Mouse (Mus musculus): ENCODE results near the gene Hpcal1.

Hpcal1 gene

DNA sequence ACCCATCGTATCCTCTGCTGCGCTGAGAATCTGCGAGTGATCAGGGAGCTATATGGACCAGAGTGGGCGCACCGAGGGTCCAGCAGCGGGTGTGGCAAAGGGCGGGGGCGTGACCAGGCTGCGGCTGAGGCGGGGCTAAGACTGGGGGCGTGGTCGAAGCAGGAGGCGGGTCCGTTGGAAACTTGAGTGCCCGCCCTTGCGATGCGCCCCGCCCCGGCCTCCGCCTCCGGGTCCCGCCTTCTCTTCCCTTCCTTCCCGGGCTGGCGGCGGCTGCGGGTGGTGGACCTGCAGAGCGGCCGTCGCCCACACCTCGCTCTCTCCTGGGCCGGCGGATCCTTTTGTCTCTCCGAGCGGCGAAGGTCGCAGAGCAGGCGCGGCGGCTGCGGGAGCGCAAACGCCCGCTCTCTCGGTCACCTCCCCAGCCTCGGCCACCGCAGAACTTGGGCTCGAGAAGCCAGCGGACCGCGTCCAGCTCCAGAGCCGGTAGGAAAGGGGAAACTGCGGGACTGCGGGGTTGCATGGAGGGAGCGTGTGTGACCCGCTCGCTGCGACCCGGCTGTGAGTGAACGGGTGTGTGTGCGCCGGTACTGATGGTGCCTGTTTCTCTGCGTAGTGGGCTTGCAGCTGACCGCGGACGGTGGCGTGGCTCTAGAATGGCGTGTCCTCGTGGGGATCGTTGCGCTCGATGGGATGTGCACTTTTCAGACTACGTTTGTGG, at the start of gene Hpcal1:
TSS of gene Hpcal1 (plus strand) at position 293 of the 718 bp plus-strand sequence.
- peak; percentile 85 for DNase-seq (ENCODE audit: low spot score)

DNA sequence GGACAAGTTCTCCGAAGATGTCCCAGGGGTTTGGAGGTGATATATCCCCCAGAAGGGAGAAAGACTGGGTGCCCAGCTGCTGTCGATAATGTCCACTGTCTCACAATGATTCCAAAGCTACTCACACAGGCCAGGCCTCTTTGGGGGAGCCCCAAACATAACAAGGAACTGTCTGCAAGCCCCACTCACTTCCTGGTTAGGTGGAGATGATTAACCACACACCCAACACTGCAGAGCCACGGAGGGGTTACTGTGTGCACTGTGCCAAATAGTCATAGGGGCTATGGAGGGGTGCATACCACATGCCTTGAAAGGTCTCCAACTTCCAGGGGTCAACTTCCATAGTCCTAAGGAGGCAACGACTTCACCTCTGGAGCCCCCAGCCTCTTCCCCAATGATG, 49.4 kb upstream of the Hpcal1 start:
- no peak for DNase-seq (ENCODE audit: low spot score)

DNA sequence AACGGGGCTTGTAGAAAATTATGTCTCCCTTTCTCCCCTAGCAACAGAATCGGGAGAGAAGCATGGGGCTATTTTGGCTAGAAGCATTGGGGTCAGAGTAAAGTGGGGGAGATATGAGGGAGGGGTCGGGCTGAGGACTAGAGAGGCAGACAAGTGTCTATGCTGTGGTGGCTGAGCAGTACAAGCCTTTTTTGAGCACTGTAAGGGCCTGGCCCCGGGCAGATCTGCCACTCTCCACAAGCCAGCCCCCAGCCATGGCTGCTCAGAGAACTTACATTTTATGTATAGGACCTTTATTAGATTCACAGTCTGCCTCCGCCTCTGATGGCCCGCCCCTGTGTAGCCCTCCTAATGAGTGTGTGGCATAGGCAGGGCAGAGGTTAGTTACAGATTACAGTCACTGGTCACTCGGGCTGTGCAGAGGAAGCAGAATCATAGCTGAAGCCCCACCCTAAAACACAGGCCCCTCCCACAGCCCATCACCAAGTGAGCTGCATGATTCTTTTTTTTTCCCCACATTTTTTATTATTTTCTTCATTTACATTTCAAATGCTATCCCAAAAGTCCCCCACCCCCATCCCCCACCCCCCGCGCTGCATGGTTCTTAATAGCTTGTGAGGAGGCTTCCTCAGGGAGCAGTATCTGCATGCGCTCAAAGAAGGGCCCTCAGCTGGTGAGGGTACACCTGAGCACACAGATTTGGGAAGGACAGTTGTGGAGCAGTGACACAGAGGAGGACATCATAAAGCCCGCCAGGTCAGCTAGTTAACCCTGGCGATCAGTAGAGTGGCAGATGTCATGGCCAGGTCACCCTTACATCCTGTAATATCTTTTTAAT, 46.1 kb upstream of the Hpcal1 start:
- DNase-seq (ENCODE audit: low spot score): no peak

DNA sequence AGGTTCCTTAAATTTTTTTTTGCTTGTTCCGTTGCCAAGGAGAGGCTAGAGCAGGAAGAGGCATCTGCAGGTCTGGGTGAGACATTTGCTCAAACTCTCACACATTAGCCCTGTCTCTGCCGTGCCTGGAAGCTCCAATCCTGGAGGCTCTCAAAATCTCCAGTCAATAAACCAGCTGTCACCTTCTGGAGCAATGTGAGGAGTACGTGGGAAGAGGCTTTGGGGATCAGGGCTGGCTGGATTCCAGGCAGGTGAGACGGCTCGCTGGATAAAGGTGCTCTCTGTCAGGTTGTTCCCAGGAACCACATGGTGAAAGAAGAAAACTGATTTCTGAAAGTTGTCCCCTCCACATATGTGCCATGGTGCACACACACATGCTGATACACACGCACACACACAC, 44.2 kb upstream of the Hpcal1 start:
- DNase-seq (ENCODE audit: low spot score): no peak

DNA sequence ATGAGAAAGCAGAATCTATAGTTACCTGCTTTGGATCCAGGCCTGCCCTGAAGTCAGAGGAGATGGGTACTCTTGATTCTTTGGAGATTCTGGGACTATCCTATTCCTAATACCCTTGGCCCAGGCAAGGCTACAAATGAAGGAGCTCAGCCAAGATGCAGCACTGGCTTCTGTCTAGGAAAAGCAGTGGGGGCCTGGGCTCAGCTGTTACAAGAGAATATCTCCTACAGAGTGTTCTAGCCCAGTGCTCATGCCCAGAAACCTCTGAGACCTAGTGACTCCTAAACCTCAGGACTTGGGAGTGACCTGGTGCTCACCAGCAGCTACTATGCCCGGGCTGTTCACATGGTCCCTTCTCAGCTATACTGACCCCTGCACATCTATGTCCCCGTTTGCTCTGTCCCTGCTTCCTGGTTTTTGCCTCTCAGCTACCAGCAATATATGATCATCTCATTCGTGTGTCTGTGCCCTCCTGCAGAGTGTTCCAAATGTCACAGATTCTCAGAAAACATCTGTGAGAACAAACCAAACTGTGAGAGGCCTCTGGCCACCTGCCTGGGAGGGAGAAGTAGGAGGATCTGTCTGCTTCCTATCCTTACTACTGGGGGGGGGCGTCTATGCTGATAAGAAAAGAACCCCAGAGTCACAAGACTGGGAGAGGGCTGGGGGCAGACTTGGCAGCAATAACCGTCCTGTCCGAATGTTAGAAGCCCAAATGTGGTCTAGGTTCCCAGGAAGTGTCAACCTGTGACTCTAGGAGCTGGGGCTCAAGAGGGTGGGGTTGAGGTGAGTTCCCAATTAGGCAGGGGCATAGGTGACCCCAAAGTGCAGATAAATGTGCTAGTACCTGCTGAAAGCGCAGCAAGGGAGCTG, 39.2 kb upstream of the Hpcal1 start:
- DNase-seq (ENCODE audit: low spot score): no peak

DNA sequence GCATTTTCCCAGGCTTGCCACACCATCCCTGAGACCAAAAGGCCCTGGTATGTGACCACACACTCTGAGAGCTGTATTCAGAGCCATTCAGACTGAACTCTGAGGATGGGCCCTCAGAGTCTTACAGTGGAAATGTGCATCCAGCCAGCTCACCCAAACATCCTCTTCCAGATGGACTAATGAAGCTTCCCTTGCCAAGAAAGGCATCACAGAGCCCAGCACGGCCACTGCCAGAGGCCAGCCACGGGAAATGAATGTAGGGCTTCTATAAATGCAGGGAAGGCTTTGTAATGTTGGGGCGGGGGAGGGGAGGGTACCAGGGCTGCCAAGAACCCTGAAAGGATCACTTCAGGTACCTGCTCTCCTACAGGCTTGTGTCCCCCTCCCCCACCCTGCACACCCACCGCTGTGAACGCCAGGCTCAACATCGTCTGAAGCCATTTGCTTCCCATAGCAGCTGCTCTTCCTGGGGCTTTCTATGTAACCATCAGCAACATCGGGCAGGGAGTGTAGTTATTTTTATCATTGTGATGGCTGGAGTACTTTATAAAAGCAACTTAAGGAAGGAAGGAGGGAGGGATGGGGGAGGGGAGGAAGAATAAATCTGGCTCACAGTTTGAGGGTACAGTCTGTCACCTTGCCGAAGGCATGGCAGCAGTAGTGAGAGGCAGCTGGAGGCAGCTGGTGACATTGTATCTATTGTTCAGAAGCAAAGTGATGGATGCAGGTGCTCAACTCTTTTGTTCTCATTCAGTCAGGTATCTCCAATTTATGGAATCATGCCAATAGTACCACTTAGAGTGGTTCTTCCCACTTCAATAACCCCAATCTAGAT, 38.2 kb upstream of the Hpcal1 start:
- DNase-seq (ENCODE audit: low spot score): no peak

DNA sequence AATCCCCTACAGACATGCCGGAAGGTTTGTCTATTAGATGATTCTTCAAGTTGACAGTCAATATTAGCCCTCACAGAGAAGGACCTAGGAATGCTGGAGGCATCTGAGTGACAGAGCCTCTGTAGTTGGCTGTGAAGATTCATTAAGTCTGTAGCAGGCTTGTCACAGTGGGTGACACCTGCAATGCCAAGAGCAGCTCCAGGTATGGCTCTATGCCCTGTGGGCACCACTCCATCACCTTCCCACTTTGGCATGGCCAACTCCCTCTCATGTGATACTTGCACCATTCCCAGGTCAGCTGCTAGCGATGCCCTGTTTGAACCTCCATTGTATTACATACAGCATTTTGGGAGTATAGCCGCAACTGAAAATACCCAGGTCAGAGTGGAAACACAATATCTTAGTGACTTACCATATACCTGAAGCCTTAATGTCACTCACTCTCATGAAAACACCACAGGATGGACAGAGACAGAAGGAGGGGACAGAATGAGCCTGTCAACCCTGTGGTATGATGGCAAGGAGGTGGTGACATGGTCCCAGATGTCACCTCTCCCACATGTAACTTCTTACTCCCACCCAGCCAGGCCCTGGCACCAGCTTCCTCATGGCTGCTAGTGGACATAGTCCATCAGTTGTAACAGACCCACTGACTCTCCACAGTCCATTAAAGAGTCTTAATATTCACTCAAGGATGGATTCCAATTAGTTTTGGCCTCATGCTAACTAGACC, 37.4 kb upstream of the Hpcal1 start:
- DNase-seq (ENCODE audit: low spot score): no peak

DNA sequence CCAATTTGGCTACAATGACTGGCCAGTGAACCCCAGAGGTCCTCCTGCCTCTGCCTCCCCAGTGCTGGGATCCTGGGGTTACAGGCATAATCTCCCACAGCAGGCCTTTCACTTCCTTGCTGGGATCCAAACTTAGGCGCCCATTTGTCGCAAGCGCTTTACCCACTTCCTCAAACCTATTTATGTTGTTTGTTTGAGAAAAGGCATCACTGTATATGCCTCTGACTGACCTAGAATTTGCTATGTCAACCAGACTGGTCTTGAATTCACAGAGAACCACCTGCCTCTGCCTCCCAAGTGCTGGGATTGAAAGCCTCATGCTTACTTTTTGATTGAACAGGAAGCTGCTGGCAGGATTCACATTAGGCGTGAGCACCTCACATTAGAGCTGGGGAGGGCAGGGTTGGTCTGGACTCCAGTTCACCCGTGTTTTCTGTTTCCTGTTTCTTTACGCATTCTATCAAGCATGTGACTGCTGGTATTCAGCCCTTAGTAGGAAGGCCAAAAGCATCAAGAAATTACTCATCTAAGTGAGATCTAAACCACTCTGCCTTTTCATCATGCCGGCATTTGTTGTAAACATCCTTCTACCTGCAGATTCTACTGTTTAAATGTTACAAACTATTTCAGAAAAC, 33.0 kb upstream of the Hpcal1 start:
- DNase-seq (ENCODE audit: low spot score): no peak

DNA sequence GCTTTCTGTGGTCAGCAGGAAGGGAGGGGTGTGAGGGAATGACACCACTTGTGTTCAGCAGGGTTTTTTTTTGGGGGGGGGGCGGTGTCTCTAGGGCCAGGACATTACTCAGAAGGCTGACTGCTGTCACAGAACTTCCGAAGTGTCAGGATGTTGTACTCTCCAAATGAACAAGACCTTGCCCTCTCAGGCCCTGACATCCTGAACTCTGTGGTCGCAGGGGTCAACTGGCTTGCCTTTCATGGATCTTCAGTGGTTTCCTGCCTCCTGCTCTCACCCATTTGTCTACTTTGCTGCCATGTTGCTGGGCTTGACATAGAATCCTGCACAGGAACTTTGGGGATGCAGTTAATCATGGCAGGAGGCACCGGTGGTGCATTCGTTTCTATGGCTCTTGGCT, 32.1 kb upstream of the Hpcal1 start:
- no peak for DNase-seq (ENCODE audit: low spot score)

DNA sequence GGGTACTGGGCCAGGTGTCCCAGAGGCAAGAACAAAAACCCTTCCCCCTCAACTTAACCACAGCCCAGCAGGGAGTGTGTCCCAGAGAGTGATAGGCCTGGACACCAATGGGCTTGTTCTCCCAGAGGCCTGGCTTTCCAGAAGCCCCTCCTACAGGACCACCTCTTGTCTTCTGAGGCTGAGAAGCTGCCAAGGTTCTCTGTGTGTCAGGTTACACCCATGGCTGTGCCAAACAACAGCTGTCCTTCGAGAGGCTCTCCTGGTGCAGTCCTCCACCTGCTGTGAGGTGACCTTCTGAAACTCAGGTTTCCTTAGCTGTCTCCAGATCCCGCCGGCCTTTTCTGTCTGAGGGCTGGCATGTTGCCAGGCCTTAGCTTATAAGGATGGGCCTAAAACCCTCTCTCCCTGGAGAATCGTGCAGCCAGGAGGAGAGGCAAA, 29.2 kb upstream of the Hpcal1 start:
- DNase-seq (ENCODE audit: low spot score): no peak

DNA sequence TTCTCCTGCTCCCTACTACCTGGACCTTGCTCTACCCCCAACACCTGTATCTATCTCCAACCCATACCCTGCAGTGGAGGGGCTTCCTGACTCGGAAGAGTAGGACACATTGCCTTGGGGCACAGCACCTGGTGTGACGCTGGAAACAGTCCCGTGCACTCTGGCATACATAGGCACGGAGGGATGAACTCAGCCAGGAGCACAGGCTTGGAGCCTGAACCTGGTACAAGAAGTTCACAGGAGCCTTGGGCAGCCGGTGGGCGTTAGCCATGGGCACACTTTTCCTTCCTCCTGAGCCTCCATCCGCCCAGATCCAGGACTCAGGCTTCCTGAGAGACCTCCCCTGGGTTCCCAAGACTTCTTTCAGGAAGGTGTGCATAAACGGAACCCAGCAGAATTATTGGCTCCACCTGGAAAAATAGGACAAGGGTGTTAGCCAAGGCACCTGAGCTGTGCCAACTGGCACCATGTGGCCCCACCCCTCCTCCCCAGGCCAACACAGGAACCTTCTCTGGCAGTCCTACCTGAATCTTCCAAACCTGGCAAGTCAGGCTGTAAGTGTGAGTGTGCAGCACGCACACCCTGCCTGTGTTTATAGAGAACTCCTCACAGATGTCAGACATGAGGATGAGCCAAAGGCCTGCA, 26.5 kb upstream of the Hpcal1 start:
- DNase-seq (ENCODE audit: low spot score): no peak

DNA sequence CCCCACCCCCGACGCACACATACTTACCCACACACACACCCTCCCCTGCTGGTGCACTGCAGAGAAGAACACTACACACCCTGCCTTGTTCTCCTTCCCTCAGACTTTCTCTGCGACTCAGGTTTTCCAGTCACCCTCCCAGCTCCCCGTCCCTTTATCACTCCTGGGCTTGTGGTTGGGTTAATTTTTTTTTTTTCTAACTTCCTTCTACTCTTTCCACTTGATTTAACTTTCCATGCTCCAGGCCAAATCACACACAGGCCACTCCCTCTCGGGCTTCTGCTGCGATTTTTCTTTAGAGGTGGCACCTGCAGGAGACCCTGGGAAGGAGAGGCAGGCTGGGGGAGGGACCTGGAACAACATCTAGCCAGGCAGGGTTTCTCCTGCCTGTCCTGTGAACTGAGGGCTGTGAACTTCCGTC, 24.7 kb upstream of the Hpcal1 start:
- no peak for DNase-seq (ENCODE audit: low spot score)

DNA sequence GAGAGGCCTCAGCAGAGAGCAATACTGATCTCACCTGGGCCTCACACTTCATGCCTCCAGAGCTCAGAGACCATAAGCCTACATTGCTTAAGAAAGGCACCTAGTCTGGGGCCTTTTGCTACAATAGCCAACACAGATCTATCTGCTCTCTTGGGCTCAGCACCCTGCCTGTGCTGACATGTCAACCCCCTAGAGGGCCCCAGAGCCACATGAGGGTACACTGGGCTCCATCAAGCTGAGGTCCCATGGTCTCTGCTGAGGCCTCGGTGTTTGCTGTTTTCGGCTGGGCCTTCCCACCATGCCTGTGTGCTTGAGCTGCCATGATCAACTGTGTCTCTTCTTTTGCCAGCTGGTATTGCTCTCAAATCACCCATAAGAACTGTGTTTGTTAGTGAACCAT, 24.0 kb upstream of the Hpcal1 start:
- no peak for DNase-seq (ENCODE audit: low spot score)

DNA sequence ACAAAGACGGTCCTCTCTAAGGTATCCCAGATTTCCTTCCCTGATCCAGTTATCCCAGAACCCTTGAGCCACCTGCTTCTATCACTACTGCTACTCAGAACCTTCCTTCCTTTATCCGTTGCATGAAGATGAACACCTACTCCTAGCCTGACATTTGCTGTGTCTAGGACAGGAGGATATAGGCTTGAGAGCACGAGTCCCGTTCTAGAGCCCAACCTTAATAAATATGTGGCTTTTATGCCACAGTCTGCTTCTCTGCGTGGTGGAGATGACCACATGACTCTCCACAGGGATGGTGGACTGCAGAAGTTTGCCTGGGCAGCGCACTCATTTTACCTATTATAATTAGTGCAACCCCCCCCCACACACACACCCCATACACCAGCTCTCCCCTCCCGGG, 16.9 kb upstream of the Hpcal1 start:
- DNase-seq (ENCODE audit: low spot score): no peak

DNA sequence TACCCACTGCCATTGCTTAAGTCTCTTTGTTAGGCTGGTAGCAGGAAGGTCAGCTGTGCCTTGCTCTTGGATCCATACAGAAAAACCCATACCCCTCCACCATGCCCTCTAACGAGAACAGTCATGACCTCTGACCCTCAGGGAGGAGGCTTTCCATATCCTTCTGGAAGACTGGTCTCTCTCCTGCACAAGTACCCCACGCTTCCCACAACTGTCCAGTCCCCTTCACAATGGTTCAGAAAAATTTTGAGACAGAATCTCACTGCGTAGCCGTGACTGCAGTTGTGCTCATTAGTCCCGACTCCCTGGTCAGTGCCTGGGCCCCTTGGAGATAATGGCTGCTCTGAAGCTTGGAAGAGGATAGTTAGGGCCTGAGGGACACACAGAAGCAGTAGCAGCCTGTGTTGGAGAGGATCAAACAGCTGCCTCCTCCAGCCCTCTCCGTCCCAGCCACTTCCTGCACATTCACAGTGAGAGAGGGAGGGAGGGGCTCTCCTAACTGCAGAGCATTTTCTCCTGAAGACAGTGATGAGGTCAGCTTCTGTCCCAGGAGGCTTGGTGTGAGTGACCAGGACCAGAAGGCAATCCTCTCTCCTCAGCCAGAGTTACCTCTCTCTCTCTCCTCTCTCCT, 16.4 kb upstream of the Hpcal1 start:
- no peak for DNase-seq (ENCODE audit: low spot score)

DNA sequence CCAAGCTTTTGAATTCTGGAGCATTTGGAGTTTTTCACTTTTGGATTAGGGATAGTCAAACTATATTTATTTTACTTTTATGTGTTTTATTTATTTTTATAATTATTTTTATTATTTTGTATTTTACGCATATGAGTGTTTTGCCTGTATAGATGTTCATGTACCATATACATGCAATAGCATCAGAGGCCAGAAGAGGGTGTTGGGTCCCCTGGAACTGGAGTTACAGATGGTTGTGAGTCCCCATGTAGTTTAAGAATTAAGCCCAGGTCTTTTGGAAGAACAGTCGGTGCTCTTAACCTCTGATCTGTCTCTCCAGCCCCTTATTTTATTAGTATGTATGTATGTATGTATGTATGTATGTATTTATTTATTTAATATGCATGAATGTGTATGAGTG, 12.9 kb upstream of the Hpcal1 start:
- no peak for DNase-seq (ENCODE audit: low spot score)

DNA sequence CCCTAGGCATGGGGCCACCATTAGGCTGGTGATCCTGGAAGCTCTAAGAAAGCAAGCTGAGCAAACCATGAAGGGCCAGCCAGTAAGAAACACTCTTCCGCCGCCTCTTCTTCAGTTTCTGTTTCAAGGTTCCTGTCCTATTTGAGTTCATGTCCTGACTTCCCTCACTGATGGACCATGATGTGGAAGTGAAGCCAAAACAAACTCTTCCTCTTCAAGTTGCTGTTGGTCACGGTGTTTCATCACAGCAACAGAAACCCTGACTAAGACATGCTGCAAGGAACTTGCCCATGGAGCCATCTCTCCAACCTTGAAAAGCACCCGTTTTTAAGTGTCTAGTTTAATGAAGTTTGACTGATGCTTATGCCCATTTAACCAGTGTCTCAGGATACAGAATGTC, 11.1 kb upstream of the Hpcal1 start:
- no peak for DNase-seq (ENCODE audit: low spot score)

DNA sequence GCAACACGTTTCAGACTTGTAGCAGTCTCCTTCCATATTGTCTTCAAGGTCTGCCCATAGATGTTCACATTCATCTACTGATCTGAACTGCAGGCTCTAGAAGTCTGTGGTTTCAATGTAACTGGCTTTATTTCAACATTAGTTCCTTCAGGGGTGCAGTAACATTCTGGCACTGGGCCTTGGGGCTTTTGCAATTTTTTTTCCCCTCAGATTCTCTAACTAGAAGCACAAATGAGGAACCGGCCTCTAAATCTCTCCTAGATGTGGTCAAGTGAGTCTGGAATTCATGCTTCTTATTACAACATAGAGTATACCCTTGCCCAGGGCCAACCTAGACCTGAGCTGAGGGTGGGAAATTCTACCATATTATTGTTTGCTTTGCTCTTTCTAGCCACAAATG, 8.5 kb upstream of the Hpcal1 start:
- DNase-seq (ENCODE audit: low spot score): peak; percentile 19

DNA sequence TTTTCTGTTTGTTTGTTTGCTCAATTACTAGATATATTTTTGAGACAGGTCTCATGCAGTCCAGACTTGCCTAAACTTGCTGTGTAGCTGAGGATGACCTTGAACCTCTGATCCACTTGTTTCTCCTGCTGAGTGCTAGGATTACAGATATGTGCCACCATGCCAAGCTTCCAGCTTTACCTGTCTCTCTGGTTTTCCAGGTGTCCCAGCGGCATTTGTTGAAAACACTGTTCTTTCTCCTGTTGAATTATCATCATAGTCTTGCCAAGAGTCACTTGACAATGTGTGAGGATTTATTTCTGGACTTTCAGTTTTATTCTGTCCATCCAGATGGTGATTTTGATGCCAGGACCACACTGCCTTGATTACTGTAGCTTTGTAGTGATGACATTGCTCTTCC, 6.3 kb upstream of the Hpcal1 start:
- DNase-seq (ENCODE audit: low spot score): no peak

Measured in adipocyte (in vitro differentiated cells).